ENCODE assay signal across 15 mouse cellular contexts in the genomic region with DNA sequence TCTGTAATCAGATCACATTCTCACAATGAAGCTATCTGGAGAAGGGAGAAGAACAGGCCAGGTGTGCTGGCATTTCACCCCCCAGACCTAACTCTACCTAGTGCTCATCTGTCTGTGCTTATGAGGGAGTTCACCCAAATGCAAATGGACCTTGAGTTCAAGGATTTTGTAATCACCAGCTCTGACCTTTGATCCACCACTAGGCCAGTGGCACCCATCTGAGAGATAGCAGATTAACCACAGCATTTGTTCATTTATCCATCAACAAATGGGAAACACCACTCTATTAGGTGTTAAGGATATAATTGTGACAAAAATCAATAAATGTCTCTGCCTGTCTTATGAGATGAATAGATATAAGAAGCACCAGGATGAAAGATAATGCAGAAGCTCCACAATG.
"Had no signal": no experiment of that assay in that cellular context is flagged by ENCODE, and none has a peak within 500 bp of the region (broad histone marks: within the 10 kb centered on the region; RNA-seq: fewer than 3 reads in every experiment).

No protein-coding gene starts in this region.

- ATAC-seq: intestine, postnatal 0 days had no signal

- H3K9me3 ChIP-seq: lung, embryonic 15.5 days; midbrain, embryonic 13.5 days; neural tube, embryonic 12.5 days; neural tube, embryonic 15.5 days had no signal

- H3K4me1 ChIP-seq: lung, embryonic 15.5 days; neural tube, embryonic 12.5 days; neural tube, embryonic 15.5 days had no signal

- H3K4me3 ChIP-seq: left cerebral cortex, adult 2 months; lung, embryonic 15.5 days; midbrain, embryonic 13.5 days; neural tube, embryonic 12.5 days; neural tube, embryonic 15.5 days had no signal

- H3K27ac ChIP-seq: left cerebral cortex, adult 2 months; lung, embryonic 15.5 days; midbrain, embryonic 13.5 days; neural tube, embryonic 12.5 days; neural tube, embryonic 15.5 days had no signal

- H3K27me3 ChIP-seq: lung, embryonic 15.5 days; midbrain, embryonic 13.5 days; neural tube, embryonic 12.5 days; neural tube, embryonic 15.5 days had no signal

- H3K4me2 ChIP-seq: lung, embryonic 15.5 days; midbrain, embryonic 13.5 days; neural tube, embryonic 12.5 days; neural tube, embryonic 15.5 days had no signal

- H3K9ac ChIP-seq: lung, embryonic 15.5 days; midbrain, embryonic 13.5 days; neural tube, embryonic 12.5 days; neural tube, embryonic 15.5 days had no signal

- H3K36me3 ChIP-seq: lung, embryonic 15.5 days; midbrain, embryonic 13.5 days; neural tube, embryonic 12.5 days; neural tube, embryonic 15.5 days had no signal

- DNase-seq: layer of hippocampus, postnatal 36 days; lung, adult 18-20 months; lung, postnatal 10 days; lung, postnatal 36 days; right cerebral cortex, adult 18-20 months; right cerebral cortex, postnatal 14 days; right cerebral cortex, postnatal 4 days; thymus, adult 18-20 months; thymus, postnatal 36 days had no signal
